Mouse (Mus musculus): ENCODE data around the gene Trim52. TPM values are rescaled to one million over a fixed set of nuclear protein-coding genes. Genes with fewer than 3 reads are reported as not detected.

Trim52 gene
- polyA plus RNA-seq, 1 experiment from 2014 or later = not detected

Other genes starting within 250 kb of the Trim52 start
- gene Spry2, start 209.4 kb upstream of the Trim52 start, polyA plus RNA-seq (2016; fragmentation: Nextera tagmentation; extraction: Ambion mirVana) = 61.1 and 61.8 TPM in 2 replicates

Measured in heart, embryonic 12.5 days (tissue).